Mouse (Mus musculus) MN1 (cell line): ENCODE measurements at regions not wholly inside any gene's neighbourhood (a gene's known extent, or its start where the extent isn't known, plus 50 kb on each side); places are given as distances from the start of the nearest gene placed in this dataset.

ENCODE experiments used
- DNase-seq: peaks from one replicate; pipeline ENCODE4 v3.0.0-alpha.2; 2016; ENCODE audit warnings: low spot score

DNA sequence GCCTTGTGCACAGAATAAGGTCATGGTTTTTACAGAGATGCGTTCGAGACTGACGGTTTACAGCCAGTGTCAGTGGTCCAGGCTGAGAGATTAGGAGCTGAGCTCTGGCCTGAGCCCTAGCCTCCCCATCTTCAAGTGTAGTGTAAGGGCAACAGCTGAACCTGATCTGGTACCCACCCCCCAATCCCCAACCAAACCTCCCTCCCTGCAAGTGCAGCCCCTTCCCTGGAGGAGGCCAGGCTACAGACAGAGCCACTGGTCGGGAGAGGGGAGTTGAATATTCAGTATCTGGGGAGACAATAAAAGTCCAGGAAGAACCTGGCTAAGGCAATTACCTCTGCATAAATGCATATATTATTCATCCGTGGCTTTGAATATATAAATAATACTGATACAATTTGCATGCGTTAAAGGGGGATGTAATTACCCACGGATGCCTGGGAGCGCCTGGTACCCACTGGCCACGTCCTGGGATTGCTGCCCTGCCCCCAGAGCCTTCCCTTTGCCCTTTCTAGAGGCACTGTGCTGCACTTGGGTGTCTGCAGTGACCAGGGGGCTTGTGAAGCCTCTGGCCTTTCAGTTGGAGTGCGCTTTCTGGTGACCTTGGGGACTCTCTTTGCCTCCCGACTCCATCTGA, 95.5 kb upstream of the Mvb12b start:
- no peak for DNase-seq

DNA sequence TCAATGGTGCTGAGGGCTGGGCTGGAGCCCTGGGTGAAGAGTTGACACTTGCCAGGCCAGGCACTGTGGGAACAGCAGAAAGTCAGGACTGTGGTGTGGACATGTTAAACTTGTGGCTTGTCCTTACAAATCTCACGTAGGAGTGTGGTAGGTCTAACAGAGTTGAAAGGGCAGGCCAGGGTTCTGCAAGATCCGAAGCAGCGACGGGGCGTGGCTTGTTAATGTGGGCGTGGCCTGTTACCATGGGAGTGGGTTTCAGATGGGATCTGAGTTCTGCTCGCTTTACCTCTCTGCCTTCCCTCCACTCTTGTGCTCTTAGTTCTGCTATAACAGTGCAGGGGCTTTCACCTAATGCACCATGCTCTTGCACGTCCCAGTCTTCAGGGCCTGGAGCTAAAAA, 94.2 kb upstream of the Mvb12b start:
- DNase-seq, result no peak

GRCm38 (mm10) chr2:33981321-33981720, 93.6 kb upstream of the Mvb12b start:
- DNase-seq, result no peak

- DNase-seq, result no peak
Measured at GRCm38 (mm10) chr2:33980884-33981283, 93.1 kb upstream of the Mvb12b start.

GRCm38 (mm10) chr2:33979276-33979675, 91.5 kb upstream of the Mvb12b start:
- no peak for DNase-seq

GRCm38 (mm10) chr2:33978550-33978949, 90.8 kb upstream of the Mvb12b start:
- DNase-seq, result no peak

GRCm38 (mm10) chr2:33977576-33978352, 90.0 kb upstream of the Mvb12b start:
- no peak for DNase-seq

DNA sequence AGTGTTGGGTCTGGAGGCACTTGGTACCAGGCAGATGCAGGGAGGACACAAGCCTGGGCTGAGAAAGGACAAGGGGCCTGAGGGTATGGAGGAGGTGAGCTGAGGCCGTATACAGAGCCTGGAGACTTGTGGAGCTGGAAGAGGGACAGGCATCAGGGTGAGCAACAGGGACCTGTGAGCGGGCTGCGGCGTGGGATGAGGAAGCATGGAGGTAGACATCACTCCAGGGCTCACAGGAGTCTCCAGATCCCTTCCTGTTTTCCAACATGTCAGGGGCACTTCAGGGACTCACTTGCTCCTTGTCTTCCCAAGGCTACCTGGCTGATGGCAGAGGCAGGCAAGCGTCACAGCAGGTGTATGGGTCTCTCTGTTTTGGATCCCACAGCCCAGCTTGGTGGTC, 89.4 kb upstream of the Mvb12b start:
- no peak for DNase-seq

DNA sequence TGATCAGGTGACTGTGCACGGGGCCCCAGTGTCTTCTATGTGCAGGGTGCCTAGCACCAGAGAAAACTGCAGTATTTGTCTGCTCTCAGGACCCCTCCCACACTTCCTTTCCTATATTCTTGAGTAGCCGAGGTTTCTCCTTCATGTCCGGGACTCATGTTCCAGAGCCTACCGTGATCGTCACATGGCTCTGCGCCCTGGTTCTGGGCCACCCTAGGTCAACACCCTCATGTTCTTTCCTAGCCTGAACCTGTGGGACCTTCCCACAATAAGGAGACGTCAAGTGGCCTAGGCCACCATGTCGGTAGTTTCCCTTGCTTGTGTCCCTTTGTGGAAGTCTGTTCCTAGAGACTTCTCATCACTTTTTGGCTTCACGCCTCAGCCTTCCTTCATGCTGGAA, 88.4 kb upstream of the Mvb12b start:
- DNase-seq, result no peak

DNA sequence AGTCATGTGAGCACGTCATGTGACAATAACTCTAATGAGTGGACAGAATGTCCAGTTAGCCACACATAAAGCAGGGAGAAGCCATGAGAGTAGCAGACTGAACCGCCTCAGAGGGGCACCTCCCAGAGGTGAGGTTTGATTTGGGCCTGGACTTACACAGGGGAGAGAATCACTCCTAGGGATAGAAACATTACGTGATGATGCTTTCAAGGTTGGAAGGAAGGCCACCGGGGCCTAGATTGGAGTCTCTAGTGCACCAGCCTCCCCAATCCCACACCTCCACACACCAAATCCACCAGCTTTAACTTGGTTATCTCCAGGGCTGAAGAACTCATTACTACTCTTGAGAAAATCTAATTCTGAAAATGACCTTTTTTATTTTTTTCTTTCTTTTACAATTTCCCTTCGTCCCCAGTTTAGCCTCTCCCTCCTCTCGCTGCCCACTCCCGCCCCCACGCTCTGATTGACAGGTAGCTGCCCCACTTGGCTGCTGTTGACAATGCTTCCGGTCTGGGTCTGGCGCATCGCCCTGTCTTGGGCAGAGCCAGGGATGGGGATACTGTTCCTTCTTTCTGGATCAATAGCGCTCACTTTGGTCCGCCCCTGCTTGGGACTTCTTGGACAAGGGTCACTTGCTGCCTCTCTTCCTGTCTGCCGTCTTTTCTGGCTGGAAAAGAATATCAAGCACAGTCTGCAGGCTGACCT, 87.8 kb upstream of the Mvb12b start:
- DNase-seq, result no peak

DNA sequence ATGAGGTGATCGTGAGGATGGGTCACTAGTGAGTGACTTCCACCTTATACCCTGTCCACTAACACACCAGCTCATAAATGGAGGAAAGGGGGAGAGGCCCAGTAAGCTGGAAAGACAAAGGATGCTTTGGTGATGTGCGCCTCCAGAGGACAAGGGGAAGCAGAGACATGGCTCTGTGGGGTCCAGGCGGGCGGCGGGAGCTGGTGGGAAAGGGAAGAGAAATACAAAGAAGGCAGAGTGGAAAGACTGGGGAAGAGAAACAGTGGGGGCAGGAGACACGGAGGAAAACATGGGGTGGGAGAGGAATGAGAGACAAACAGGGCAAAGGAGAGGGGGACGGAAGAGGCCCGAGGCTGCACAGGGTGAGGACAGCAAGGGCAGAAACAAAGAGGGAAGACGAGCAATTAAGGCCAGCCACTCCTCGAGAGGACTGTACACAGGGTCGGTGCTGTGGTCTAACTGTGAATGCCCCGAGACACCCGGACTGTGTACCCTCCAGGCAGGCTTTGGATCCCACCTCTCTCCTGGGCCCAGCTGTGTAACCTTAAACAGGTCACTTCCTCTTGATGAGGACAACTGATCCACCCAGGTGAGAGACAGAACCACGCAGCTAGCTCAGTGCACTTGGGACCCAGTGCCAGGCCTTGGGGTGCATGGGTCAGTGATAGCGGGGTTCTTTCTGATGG, 87.1 kb upstream of the Mvb12b start:
- no peak for DNase-seq

- DNase-seq, result no peak
Measured at GRCm38 (mm10) chr2:33974031-33974430, 86.3 kb upstream of the Mvb12b start.

GRCm38 (mm10) chr2:33973213-33973834, 85.6 kb upstream of the Mvb12b start:
- peak; percentile 79 for DNase-seq

GRCm38 (mm10) chr2:33966984-33967421, 79.3 kb upstream of the Mvb12b start:
- no peak for DNase-seq

GRCm38 (mm10) chr2:33966389-33966983, 78.7 kb upstream of the Mvb12b start:
- DNase-seq, result no peak

DNA sequence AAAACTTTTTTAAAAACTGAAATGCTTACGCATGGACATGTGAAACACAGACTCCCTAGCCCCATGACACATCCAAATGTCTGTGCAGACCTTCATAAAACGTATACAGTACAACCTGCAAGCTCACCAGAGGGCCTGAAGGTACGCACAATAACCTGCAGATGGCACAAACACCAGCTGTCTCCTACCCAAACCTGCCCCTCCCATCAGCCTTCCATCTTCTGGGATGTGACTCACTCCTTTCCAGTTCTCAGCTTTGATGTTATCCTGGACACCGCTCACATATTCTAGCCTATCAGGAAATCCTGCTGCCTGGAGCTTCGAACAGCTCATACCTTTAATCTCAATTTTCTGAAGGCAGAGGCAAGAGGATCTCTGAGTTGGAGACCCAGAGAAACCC, 76.3 kb upstream of the Mvb12b start:
- DNase-seq, result peak; percentile 25

GRCm38 (mm10) chr2:33962355-33963037, 74.8 kb upstream of the Mvb12b start:
- DNase-seq, result no peak

- DNase-seq, result no peak
Measured at GRCm38 (mm10) chr2:33961566-33961965, 73.8 kb upstream of the Mvb12b start.

DNA sequence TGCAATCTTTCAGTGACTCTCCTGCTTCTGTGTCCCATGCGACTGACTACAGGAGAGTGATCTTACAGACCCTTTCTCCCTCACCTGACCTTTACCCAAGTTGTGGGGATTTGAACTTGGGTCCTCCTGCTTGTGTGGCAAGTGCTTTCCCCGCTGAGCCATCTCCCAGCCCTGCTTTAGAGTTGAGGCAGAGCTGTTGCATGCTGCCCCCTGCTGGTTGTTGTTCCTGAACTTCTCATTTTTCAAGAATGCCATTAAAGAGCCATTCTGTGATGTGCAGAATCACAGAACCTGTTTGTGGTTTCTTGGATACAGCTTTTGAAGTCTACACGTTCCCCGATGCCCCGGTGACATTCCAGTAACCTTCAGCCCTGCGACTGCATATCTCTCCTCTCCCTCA, 70.0 kb upstream of the Mvb12b start:
- peak; percentile 32 for DNase-seq

DNA sequence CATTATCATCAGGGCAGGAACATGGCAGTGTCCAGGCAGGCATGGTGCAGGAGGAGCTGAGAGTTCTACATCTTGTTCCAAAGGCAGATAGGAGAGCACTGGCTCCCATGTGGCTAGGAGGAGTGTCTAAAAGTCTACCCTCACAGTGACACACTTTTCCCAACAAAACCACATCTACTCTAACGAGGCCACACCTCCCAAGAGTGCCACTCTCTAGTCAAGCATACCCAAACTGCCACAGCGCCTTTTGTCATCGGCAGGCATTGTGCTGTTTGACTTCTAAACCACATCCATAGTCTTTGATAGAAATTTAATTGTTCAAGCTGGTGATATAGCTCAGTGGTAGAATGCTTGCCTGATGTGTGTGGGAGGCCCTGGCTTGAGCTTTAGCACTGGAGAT, 56.6 kb upstream of the Mvb12b start:
- no peak for DNase-seq

GRCm38 (mm10) chr2:33942085-33942484, 54.3 kb upstream of the Mvb12b start:
- DNase-seq, result no peak
